Mouse (Mus musculus): ENCODE results near the gene Nedd9.
A peak's percentile ranks its signal among the peaks of the same experiment; 100 is the strongest.
"Not testable (repeated sequence)": the region's sequence is repeated elsewhere in the genome, so short reads cannot be mapped to it uniquely, and the experiment has no call there.

Gene Nedd9

DNA sequence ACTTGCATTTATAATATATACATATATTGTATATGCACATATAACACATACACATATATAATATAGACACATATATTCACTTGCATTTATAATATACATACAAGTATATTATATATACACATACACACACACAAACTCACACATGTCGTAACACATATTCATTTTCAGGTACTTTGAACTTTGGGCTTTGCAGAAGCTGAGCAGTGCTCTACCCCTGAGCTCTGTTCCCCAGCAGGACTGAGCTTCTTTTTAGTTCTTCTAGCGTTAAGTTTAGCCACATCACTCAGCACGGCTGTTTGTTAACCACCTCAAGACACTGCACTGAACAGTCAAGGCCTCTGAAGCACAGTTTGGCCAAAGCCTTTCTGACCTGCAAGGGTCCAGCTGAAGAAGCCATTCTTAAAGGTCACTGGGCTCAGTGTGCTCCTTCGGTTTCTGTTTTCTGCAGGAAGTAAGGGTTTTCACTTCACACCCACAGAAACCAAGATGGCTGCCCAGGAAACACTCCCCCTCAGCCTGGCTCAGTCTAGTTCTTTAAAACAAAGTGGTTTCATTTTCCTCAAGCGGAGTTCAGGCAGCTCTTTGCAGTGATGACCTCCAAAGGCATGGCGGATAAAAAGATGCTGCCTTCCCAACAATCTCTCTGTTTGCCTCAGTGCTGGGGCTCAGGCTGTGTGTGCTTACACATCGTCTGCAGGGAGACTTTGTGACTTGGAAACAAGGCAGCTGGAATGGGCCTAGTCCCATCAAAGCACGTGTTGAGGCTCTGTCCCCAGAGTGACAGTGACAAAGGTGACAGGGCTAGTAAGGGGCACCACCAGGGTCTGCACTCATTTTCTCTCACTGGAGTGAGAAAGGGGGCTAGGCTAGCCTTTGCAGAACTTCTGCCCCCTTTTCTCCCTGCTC is 114.4 kb downstream of the Nedd9 start:
- DNase-seq (ENCODE audit: low spot score), result no peak

DNA sequence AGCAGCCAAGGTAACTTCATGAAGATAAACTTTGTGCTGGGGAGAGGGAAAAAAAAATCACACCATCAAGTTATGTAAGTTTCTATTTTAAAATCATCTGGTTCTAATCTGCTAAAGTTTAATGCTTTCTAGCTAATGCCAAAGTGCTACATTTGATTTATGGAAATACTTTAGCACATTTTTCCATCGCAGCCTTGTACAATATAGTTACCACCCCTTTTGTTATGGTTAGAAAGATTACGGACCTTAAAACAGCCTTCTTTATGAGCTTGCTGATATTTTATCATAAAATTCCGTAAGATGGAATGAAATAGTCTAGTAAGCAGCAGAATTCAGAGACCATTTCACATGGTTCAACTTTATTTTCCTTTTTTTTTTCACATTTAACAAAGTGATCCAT is 115.6 kb downstream of the Nedd9 start:
- no peak for DNase-seq (ENCODE audit: low spot score)

DNA sequence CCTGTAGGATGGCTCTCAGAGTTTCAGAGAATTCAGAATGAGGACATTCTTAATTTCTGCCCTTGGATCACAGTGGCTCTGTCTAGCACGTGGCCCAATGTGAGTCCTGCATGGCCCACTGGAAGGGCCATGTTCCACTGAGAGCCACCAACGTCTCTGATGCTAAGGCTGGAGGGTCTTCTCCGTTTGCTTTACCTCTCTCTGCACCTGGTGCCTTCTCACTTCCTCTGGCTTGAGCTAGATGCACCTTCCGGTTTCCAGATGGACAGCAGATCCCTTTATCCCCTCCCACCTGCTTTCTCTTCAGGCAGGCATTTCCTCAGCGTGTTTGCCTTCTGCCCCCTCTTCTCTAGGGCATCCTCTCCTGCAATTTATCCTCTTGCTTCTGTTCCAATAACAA is 118.5 kb downstream of the Nedd9 start:
- no peak for DNase-seq (ENCODE audit: low spot score)

GRCm38 (mm10) chr13:41367176-41367611 is 120.0 kb downstream of the Nedd9 start:
- DNase-seq (ENCODE audit: low spot score), result no peak

DNA sequence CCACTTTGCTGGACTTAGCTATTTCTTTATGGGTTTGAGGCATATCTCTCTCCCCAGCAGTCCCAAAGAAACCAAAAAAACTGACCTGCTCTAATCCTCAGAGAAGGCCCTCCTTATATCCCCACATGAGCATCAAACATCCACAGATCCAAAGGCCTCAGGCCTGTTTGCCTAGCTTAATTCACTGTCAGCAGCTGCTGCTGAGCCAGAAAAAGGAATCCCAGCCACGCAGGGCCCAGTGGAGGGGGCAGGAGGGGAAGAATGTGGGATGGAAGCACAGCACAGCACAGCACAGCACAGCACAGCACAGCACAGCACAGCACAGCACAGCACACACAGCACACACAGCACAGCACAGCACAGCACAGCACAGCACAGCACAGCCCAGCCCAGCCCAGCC is 120.6 kb downstream of the Nedd9 start:
- DNase-seq (ENCODE audit: low spot score), result not testable (repeated sequence)

GRCm38 (mm10) chr13:41364273-41364672 is 122.9 kb downstream of the Nedd9 start:
- no peak for DNase-seq (ENCODE audit: low spot score)

DNA sequence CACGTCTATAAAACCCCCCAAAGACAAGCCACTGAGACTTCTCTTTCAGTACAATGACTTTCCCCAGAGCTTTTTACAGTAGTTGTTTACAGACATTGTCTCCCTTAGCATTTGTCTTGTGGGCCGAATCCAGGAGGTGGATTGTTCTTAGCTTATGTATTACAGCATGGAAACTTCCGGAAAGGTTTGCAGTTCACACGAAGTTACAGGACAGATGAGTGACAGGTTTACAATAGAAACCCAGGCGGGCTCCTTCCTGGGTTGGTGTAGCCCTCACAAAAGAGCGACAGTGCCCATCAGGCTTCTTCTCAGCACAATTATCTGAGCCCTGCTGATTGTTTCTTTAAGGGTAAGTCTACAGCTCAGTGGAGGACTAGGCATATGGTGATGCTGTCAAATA is 124.3 kb downstream of the Nedd9 start:
- no peak for DNase-seq (ENCODE audit: low spot score)

- DNase-seq (ENCODE audit: low spot score), result no peak
These were observed 126.8 kb downstream of the Nedd9 start for GRCm38 (mm10) chr13:41360272-41360815.

- no peak for DNase-seq (ENCODE audit: low spot score)
These were observed 127.6 kb downstream of the Nedd9 start for GRCm38 (mm10) chr13:41359330-41360215.

DNA sequence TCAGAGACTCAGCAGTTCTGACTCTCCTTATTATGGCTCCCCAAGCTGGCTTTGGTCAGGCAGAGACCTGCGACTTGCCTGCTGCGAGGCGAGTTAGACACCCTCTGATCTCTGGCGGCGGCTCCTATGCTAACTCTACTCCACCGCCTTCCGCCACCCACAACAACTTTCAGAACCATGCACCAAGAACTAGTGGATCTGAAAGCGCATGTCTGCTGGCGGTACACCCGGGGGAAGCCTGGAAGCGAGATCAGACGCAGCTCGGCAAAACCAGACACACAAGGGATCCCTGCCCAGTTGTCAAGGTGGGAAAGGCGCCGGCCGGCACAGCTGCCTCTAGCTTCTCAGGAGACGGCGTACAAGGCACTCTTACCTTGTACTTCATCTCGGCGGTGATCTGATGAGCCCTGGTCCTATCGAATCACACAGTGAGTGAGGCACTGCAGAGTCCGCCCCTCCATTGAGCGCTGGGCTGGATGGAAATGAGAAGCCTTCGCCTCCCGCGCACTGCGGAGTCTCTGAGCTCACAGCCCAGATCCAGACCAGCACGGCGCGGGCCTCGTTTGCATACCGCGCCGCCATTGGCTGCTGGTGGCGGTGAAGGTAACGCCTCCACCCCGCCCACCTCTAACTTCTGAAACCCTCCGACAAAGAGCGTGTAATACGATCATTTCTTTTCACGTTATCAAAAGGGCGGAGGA is 128.5 kb downstream of the Nedd9 start:
- DNase-seq (ENCODE audit: low spot score), result peak; percentile 93

DNA sequence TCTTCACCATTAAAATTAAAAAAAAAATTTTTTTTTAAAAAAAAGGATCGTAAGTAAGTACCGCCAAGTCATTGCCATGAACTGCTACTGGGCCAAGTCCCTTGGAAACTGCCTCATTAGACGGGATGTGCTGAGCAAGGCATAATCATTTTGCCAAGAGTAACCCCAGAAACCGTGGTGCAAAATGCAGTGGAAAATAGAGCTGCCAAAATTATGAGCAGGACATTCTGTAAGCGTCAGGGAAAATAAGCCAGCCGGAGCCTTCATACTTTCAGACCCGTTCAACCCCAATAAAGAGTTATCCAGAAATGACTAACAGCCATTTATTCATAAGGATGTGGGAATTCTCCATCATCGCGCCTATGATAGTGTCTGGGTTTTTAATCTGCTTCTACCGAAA is 129.2 kb downstream of the Nedd9 start:
- DNase-seq (ENCODE audit: low spot score), result no peak

DNA sequence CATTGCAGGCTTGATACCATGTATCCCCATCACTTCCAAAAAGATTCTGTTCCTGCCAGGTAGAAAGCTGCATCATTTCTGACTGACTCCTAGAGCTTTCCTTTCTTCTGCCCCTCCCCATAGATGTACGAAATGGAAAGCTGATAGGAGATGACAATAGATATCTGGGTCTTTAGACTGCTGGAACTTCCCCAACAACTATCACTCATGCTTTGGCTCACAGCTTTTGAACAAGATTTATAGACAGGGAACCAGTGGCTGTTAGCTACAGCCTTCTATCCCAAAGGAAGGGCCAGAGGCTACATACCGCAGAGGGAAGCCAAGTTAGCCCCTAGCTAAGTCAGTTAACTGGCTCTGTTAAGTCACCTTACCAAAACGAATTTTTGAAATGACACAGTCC is 129.6 kb downstream of the Nedd9 start:
- no peak for DNase-seq (ENCODE audit: low spot score)

DNA sequence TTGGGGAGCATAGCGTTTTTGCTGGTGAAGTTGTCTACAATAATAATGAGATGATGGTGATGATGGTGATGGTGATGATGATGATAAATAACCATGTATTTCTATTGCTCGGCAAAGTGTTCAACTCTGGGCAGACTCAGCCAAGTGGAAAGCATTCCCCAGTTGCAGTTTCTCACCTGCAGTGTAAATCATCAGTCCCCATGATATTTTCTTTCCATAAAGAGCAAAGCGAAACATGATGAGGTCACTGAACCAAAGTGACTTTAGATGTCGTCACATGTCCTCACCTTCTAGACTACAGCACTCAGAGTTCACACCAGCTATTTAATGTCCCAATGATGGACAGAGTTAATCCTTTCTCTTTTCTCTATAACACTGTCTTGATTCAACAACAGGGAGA is 130.0 kb downstream of the Nedd9 start:
- no peak for DNase-seq (ENCODE audit: low spot score)

- no peak for DNase-seq (ENCODE audit: low spot score)
These were observed 131.6 kb downstream of the Nedd9 start for GRCm38 (mm10) chr13:41355552-41355951.

DNA sequence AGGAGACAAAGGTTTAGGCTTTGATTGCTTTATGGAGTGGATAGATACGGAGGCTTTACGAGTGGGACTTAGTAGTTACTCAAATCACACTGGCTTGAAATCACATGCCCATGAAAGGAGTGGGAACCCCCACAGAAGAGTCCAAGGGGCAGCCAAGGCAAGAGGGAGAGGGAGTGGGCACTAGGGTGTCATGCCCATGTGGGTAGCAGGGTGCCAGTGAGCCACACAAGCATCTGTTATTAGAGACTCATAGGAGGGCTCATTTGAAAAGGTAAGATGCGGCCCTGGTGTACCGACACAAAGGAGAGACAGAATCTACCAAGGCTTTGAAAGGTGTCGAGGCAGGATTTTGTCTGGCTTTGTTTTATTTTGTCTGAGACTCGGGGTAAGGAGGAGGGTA is 132.6 kb downstream of the Nedd9 start:
- no peak for DNase-seq (ENCODE audit: low spot score)

DNA sequence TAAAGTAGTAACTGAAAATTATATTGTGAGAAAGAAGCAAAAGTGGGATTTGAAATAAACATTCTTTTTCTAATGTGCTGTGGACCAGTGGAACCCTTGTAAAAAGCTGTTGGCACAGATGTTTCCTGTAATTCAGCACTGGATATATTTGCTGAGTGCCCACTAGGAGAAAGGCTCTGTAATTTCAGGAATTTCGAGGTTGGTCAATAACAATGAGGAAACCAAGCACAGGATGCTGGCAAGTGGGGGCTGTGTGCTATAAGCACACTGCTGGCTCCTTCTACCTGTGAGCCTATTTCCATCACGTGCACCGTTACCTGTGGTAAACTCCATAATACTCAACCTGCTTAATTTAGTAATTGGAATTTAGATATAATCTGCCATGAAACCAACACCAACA is 133.5 kb downstream of the Nedd9 start:
- no peak for DNase-seq (ENCODE audit: low spot score)

DNA sequence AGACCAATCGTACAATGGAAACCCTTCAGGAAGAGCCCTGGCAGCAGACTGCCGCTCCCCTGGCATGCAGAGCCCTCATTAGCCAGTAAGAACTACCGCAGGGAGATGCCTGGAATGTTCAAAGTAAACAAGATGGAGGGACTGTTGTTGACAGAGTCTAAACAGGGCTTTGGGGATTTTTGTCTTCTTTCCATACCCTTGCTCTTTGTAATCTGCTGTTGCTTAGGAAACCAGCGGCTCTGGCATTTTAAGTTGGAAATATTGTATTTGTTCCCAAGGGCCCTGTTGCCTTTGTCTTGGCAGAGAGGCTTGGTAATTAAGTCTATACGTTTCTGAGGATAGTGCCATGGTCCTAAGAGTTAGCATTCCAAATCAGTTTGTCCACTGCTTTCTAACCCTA is 134.8 kb downstream of the Nedd9 start:
- no peak for DNase-seq (ENCODE audit: low spot score)

DNA sequence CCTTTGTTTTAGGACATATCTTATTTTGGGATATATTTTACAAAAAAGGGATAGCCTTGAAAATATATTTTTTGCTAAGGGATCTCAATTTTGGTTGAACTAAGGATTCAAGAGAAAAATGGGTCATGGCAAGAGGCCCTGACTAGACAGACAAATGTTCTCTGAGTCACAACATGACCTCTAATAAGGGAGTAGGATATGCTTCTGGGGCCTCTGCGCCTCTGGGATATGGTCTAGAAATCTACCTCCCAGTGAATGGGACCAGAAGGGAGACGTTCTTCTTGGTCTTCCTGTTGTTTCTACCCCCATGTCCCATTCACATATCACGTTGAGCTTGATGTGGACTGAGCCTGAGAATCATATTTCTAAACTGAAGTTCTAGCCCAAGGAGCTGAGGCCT is 136.6 kb downstream of the Nedd9 start:
- DNase-seq (ENCODE audit: low spot score), result no peak

GRCm38 (mm10) chr13:41349770-41350169 is 137.4 kb downstream of the Nedd9 start:
- DNase-seq (ENCODE audit: low spot score), result no peak

- no peak for DNase-seq (ENCODE audit: low spot score)
These were observed 141.4 kb downstream of the Nedd9 start for GRCm38 (mm10) chr13:41345756-41346155.

GRCm38 (mm10) chr13:41345306-41345705 is 141.9 kb downstream of the Nedd9 start:
- DNase-seq (ENCODE audit: low spot score), result no peak

- DNase-seq (ENCODE audit: low spot score), result no peak
These were observed 143.3 kb downstream of the Nedd9 start for GRCm38 (mm10) chr13:41343887-41344266.
